Mouse (Mus musculus) ovary, postnatal 10 days (tissue): ENCODE data around the gene Tmem50b.

ENCODE experiments used
- DNase-seq: peaks from one replicate; pipeline ENCODE4 v3.0.0; 2022; ENCODE audit warnings: low spot score

Tmem50b gene

DNA sequence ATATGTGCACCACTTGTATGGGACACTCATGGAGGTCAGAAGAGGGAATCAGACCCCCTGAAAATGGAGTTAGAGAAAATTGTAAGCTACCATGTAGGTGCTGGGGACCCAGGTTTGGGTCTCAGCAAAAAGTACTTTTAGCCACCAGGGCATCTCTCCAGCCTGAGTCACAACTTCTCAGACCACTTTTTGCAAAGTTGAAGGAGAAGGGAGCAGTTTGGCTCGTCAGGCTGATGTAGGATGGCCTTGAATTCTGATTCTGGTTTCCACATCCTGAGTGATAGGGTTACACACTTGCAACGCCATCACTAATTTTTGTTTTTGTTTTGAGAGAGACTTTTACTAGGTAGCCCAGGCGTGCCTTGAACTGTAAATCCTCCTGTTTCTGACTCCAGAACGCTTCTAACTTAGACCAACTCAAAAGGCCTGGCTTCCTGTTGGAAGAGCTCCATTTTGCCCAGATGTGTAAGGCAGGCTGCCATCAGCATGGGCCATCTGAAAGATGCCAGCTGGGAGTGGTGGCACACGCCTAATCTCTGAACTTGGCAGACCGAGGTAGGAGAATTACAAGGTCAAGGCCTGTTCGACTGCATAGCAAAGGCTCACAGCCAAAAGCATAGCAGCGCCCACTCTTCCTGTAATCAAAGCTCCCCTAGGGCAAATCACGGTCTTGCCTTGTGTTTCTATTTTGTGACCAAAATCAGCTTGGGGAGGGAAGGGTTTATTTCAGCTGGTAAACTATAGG lies 12.1 kb upstream of the Tmem50b start:
- DNase-seq: no peak

DNA sequence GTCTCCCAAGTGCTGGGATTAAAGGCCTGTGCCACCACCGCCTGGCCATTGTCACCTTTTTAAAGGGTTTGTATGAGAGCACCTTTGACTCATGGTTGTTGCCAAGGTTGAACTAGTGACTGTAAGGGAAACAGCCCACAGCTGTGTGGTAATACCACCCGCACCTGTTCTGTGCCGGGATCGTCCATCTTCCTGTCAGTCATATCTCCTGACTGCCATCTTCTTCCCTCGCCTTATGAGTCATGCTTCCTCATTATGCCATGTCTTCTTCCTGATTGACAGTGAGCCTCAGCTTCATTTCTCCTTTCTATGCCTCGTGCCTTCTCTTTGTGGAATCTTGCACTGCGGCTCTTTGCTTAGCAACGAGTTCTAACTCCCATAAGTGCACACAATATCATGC lies 9.4 kb upstream of the Tmem50b start:
- DNase-seq: no peak

DNA sequence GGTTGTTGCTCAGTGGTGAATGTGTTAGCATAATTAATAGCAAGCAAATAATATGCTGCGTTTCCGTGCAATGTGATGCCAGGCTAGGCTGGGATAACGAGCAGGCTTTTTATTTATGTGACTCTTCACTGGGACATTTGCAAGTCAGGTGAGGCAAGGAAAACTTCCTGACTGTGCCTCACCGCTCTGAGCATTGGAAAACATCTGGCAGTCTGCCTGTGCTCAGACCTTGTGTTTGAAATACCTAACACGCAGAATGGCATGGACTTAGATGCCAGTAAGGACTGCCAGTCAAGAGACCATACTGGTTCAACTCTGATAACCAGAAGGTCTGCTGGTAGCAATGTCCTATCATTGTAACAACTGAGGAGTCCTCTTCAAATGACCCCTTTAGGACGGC lies 7.6 kb upstream of the Tmem50b start:
- DNase-seq: no peak

DNA sequence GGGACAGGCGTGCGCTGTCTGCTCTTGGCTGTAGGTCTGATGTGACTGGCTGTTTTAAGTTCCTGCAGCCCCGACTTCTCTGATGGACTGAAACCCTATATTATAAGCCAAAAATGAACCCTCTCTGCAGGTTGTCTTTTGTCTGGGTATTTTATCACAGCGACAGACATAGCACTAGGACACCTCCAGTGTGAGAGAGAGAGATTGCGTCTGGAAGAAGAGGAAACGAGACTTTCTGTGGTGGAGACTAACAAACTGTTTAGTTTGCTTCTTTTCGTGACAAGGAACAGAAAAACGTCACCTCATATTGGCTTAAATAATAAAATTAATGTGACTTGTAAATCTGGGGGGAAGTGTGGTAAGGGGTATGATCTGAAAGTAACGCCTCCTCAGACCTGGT lies 4.1 kb upstream of the Tmem50b start:
- no peak for DNase-seq

DNA sequence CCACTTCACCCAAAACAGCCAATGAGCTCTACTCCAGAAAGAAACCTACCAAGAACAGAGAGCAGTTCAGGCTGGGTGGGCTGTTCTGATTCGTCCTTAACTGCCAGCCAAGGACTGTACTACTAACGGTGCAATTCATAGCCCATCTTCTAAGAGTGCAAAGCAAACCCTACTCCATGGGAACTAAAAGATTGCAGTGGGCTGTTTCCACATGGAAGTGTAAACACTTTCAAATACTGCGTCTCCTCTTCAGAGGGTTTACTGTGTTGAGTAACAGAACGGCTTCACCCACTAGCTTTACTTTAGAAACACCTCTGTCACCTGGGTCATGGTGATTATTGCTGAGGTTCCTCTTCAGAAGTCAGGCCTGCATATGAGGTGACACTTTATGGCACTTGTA lies 3.5 kb upstream of the Tmem50b start:
- DNase-seq: no peak

DNA sequence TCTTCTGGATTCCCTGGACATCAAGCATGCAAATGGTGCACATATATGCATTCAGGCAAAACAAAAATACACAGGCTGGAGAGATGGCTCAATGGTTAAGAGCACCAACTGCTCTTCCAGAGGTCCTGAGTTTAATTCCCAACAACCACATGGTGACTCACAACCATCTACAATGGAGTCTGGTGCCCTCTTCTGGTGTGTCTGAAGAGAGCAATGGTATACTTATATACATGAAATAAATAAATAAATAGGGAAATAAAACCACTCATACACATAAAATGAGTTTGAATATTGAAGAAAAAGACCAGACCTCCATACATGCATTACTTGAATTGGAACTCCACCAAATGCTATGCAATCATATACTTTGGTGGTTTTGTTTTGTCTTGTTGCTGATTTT lies 1.6 kb upstream of the Tmem50b start:
- no peak for DNase-seq

DNA sequence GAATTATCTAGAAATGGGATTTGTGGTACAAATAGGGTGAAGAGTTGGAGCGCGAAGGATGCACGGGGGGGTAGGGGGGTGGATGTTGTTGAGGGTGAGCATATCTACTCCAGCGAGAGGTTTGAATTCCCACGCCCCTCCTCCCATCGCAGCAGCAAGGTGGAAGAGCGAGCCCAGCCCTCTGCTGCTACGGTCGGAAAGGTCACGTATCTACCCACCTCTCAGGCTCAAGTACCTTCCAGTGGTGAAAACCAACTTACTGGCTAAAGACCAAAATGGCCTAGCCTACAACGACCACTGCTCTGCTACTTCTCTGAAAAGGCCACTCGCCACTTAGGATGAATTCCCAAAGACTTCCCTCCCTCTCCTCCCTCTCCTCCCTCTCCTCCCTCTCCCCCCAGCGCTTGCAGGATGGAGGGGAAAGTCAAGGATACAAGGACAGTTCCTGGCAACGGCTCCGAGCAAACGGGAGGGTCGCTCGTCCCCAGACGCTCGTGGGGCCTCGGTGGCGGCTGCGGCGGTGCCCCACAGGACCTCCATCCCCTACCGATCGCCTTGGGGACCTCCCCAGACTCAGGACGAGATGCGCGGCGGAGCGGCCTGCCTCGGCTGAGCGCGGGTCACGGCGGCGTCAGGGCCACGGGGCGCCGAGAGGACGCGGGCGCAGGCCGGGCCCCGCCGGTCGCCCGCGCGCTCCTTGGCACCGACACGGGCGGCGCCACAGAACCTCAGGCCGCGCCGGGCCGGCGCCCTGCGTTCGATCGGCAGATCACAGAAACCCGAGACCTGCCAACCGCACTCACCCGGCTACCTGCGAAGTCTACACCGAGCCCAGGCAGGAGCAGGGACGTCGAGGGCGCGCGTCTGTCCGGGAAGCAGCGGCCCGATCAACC lies 575 bp downstream of the Tmem50b start:
- no peak for DNase-seq

DNA sequence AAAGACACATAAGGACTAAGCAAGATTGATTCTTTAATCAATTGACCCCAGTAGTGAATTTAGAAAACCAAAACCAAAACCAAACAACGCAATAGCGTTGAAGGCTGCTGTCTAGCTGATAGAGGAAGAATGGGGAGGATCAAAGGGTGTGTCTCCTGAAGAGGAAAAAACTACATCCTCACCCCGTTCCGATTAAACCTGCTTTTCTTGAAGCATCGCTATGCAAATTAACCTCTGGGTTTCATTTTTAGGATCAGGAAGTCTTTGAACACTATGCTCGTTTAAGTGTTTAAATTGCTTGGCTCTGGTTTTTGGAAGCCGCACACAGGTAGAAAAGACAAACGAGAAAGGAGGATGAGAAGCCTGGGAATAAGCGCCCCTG lies 1.2 kb downstream of the Tmem50b start:
- DNase-seq: no peak

DNA sequence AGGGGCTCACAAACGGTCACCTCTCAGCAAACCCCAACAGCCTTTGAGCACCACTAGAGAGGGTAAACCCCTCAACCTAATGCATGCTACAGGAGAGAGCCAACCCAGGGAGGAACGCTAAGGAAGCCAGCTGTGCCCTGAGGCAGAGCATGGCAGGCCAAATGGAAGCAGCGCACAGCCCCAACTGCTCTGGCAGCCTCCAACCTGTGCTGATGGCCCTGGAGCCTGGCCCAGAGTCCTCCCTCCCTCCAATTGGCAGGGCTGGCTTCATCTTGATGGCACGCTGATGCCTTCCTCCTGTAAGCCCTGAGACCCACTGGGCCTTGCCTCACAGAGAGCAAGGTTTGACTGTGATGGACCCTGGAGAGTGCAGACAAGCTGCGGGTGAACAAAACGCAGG lies 2.5 kb downstream of the Tmem50b start:
- no peak for DNase-seq

DNA sequence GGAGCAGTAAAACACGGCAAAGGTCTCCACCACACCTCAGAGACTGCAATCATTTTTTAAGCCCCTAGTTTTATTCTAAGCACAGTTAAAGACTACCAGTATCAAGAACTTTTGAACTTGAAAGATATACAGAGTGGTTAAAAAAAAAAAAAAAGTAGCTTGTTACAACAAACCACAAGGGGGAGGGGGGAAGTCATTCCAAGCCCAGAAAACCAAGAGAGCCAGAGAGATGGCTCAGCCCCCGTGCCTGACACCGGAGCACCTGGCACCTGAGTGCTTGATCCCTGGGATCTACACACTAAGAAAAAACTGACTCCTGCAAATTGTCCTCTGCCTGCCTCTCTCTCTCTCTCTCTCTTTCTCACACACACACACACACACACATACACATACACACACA lies 4.3 kb downstream of the Tmem50b start:
- DNase-seq: no peak

DNA sequence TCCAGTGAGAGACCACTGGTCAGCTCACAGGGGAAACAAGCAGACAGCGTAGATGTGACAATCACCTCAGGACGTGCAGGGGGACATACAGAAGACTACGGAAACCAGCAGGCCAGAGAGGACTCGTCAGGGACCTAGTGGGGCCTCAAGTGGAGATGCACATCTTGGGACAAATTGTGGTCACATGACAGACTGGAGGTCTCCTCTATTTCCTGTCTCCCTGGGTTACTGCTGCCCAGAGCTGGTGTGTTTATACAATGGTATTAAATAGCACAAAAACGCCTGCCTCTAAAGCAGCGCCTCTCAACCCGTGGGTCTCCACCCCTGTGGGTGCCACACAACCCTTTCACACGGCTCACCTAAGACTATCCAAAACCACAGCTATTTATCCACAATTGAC lies 5.4 kb downstream of the Tmem50b start:
- no peak for DNase-seq

DNA sequence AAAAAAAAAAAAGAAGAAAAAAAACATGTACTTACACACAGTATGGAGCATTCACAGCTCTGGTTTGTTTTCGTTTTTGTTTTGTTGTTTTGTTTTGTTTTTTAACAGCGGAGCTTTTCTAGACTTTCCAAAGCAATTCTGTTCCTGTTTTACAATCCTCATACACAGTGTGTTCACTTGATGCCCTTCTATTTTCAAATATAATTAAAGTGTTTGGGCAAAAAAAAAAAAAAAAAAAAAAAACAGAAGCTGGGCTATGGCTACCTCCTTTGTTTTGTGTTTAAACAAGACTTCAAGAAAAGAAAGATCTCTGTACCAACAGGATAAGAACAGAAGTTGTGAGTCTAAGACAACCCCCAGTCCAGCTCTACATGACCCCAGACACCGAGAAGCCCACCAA lies 8.9 kb downstream of the Tmem50b start:
- DNase-seq: no peak

DNA sequence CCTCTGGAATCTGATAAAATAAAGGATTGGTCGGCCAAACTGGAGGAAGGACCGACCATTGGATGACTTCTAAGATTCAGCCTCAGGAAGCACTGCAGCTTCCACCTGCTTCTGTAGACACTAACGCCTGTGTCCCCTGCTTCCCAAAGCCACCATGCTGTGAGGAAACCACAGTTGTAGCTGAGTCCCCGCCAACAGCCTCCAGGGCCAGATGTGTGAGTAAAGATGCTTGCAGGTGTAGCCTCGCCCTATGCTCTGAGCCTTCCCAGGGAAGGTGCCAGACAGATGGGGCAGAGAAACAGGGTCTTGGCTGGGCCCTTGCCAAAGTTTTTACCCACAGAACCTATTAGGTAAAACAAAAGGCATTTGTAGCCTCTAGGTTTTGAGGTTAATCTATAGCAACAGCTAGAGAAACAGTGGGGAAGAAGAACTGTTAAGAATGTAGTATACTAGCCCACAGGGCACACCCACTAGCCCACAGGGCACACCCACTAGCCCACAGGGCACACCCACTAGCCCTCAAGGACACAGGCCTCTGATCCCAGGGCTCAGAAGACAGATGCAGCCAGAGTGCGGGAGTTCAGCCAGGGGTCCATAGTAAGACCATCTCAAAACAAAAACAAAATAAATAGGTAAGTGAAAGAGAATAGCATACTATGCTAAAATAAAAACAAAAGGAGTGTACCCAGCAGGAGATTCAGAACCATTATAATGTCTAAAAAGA lies 9.7 kb downstream of the Tmem50b start:
- no peak for DNase-seq

DNA sequence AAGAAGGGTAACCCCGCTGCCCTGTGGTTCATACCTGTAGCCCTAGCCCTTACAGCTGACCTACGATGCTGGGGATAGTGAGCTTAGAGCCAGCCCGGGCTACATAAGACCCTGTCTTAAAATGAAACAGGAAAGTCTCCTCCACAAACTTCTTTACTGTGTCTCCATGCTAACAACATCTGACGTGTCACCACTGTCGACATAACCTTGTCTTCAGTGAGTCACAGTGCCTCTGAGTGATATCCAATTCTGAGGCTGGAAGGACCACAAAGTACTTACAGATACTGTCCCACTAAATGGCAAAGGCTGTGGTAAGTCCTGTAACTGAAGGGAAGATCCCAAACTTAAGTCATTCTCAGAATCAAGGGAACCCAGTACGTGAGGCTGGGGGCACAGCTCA lies 11.4 kb downstream of the Tmem50b start:
- DNase-seq: no peak

DNA sequence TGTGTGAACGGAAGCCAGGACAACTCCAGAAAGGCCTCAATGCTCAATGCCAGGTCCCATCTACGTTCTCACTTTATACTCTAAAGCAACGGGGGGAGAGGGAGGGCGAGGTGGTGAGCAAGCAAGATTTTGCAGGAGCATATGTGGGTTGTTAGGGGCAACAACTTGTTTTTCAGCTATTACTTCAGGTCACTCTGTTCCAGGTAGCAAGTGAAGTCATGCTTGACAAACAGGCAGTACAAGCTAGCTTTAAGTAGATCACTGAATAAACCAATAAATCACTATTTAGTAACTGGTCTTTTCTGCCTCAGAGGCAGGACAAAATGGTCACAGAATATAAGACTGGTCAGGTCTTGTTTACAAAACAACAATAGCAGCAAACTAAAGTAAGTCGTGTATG lies 12.0 kb downstream of the Tmem50b start:
- no peak for DNase-seq

DNA sequence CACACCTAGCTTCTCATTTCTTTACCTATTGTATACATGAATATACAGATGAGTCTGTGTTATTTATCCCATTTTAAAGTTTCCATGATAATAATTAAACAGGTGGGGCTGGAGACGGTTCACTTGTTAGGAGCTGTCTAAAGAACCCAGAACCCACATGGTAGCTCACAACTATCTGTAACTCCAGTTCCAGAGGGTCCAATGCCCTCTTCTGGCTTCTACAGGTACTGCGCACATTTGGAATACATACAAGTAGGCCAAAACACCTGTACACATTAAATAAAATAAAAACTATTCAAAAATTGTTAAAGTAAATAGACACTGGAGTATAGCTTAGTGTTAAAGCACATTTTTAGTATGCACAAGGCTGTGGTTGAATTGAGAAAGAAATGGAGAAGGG lies 15.3 kb downstream of the Tmem50b start:
- DNase-seq: no peak

DNA sequence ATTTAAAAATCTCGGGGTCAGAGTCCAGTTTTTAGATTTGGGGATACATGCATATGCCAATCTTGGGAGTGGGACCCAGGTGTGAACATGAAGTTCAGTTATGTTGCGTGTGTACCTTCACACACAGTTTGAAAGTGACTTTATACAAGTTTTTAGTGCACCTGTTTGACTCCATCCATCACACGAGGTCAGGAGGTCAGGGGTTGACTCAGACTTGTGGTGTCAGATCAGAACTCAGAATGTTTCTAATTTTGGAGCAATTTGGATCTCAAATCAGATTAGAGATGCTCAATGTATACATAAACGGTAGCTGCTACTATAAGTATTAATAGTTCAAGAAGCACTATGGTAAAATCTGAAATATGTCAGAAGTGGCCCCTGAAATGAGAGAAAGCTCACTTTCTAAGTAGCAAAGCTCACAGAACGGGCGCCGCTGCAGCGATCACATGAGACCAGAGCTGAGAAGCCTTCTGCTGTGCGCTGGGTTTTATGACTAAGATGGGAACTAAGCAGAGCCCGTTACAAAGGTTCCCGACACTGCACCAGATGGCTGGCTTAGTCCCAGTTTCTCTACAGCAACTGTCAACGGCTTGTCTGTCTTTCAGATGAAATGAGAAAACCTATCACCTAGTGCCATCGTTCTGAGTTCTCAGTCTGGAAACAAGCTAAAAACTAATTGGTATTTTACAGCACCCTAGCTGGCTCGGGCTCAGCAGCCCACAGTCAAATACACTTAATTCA lies 18.4 kb downstream of the Tmem50b start:
- no peak for DNase-seq

DNA sequence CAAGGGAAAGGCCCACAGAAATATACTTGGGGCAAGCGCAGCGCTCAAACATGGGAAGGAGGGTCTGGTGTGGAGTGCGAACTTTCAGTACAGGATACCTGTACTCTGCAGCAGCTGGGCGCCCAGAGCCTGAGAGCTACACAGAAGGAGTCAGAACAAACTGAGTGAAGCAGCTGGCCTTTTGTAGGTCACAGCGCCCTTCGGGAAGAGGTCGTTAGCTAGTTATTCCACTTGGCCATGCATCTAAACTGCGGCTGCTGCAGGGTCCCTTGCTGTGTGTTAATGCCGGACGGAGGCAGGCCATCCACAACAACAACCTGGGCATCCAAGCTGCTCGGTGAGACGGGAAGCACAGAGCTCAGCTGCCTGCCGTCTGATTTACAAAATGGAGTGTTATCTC lies 22.4 kb downstream of the Tmem50b start:
- DNase-seq: no peak

DNA sequence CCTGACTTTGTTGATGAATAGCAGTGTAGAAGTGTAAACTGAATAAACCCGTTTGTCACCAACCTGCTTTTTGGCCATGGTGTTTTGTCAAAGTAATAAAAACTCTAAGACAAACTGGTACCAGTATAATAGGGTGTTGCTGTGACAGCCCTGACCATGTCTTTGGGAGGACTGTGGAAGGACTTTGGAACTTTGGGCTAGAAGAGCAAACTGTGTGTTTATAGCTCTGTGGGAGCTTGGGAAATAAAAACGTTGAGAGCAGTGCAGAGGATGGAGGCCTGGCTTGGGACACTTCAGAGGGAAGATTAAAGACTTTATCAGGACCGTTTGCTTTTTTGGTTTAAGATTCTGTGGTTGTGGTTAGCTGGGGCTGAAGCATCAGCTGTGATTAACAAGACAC lies 26.5 kb downstream of the Tmem50b start:
- no peak for DNase-seq

DNA sequence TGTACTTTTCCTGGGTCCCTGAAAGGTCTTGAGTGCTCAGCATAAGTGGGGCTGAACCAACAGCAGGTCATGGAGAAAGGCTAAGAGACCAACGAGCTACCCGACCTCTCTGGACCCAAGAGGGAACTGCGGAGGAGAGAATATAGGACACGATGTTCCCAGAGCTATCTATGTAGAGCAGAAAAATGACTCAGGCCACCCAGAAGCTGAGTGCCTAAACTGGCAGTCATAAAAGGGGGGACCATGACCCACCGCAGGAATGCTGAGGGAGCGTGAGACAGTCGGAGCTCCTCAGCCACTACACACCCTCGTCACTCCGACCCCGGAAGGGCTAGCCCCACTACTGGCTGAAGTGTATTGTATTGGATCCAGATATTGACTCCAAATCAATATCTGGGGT lies 28.6 kb downstream of the Tmem50b start:
- DNase-seq: no peak

DNA sequence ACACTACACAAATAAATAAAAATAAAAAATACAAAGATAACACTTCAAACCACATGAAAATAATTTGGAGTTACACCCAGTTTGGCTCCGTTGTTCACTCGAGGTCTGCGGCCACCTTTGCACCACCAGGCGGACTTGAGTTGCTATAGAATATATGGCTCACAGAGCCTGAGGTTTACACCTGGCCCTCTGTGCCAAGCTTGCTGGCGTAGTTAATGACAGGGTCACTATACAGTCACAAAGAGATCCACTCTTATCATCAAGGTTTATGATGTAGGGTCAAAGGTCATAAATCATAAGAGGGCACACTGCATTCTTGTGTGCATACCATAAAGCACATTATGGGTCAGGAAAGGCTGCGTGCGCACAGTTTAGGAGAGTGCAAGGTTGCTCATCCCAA lies 31.6 kb downstream of the Tmem50b start:
- DNase-seq: no peak

DNA sequence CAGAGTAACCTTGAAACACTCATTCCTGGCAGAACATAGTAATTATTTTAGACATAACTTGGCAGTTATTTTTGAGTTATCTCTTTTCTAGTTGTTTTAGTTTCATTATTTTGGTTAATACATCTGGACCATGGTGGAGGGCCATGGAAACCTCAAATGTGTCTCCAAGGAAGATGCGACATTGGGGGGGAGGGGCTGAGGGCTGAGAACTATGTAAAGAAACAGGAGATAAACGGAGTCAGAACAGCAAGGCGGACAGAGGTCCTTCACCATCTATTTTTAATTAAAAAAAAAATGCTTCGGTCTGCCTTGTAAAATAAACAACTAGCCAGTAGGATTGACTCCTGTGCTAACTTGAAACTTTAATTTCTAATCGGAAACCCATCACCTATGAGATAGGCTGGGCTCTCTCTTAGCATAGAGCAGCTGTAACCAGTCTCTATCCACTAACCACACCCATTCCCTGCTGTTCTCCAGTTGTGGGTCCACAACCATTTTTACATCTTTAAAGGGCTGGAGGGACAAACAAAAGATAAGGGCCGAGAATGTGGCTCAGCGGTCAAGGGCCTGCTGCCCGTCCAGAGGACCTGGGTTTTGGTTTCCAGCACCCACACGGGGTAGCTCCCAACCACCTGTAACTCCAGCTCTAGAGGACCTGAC lies 32.2 kb downstream of the Tmem50b start:
- DNase-seq: no peak
